Mouse (Mus musculus) hindbrain, embryonic 16.5 days (tissue): ENCODE measurements at regions not wholly inside any gene's neighbourhood (a gene's known extent, or its start where the extent isn't known, plus 50 kb on each side); places are given as distances from the start of the nearest gene placed in this dataset.

ENCODE experiments used
- ATAC-seq: fragments of 200-750 bp; cut with Nextera tagmentation; 2 replicates; pipeline ENCODE4 v1.8.0; 2017; ENCODE audit warnings: moderate TSS enrichment, moderate library complexity
- H3K27ac ChIP-seq: fragments of 300-500 bp; sonication (generic); 2 replicates; pipeline ENCODE4 v1.5.1; 2014; ENCODE audit warnings: low read depth, mild to moderate bottlenecking, control low read depth, low read length, moderate library complexity
- H3K27me3 ChIP-seq: fragments of 300-500 bp; sonication (generic); replicated peaks from 2 replicates; pipeline ENCODE4 v1.6.1; 2014; ENCODE audit warnings: low read length; ENCODE audit not compliant: control insufficient read depth, insufficient read depth
- H3K36me3 ChIP-seq: fragments of 300-500 bp; sonication (generic); 2 replicates; pipeline ENCODE4 v1.6.1; 2014; ENCODE audit warnings: mild to moderate bottlenecking, low read length, moderate library complexity, mixed read lengths; ENCODE audit not compliant: control insufficient read depth, insufficient read depth
- H3K4me1 ChIP-seq: fragments of 300-500 bp; sonication (generic); 2 replicates; pipeline ENCODE4 v1.6.1; 2014; ENCODE audit warnings: low read depth, low read length; ENCODE audit not compliant: control insufficient read depth, insufficient read depth
- H3K4me2 ChIP-seq: fragments of 300-500 bp; sonication (generic); 2 replicates; pipeline ENCODE4 v1.6.1; 2014; ENCODE audit warnings: mild to moderate bottlenecking, low read length, control low read depth, moderate library complexity
- H3K4me3 ChIP-seq: fragments of 300-500 bp; sonication (generic); 2 replicates; pipeline ENCODE4 v1.5.1; 2014; ENCODE audit warnings: mild to moderate bottlenecking, low read length, control low read depth, moderate library complexity
- H3K9ac ChIP-seq: fragments of 300-500 bp; sonication (generic); 2 replicates; pipeline ENCODE4 v1.6.1; 2014; ENCODE audit warnings: low read depth, mild to moderate bottlenecking, control low read depth, low read length, moderate library complexity
- H3K9me3 ChIP-seq: fragments of 300-500 bp; sonication (generic); 2 replicates; pipeline ENCODE4 v1.6.1; 2014; ENCODE audit warnings: mild to moderate bottlenecking, low read length, moderate library complexity; ENCODE audit not compliant: control insufficient read depth
- WGBS: fragments of 180-500 bp; shearing (Covaris S2); extraction: QIAGEN DNeasy Blood & Tissue Kit; methylation state at CpG from one replicate; pipeline ENCODE4 v1.1.7; 2014; 5-methylcytosine and 5-hydroxymethylcytosine counted together

DNA sequence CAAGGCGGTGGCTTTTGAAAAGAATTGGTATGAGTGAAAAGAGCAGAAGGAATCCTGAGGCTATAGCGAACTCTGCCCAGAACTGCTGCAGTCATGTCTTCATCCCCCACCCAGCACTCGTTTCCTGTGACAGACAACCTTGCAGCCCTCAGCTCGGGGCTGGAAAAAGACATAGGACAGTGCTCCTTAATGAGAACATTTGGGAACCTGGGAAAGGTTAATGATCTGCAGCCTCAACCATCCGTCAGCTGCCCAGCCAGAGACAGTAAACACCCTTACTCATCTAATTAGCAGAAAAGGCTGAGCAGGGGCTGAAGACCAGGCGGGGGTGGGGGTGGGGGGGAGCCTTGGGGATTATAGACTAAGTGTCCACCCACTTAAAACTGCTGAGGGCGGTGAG is 76.3 kb upstream of the Arhgap36 start:
- Histone ChIP-seq H3K27ac (no peak overlapping the region), H3K9me3 (no peaks in the 10 kb centered on the region), H3K9ac (no peak overlapping the region), H3K36me3 (no peaks in the 10 kb centered on the region), H3K4me2 (no peak overlapping the region), H3K4me3 (no peak overlapping the region), H3K4me1 (no peaks in the 10 kb centered on the region), H3K27me3 (no peaks in the 10 kb centered on the region)
- ATAC-seq = no peak
- 45% methylated on average over 7 of the region's 7 CpGs for WGBS

DNA sequence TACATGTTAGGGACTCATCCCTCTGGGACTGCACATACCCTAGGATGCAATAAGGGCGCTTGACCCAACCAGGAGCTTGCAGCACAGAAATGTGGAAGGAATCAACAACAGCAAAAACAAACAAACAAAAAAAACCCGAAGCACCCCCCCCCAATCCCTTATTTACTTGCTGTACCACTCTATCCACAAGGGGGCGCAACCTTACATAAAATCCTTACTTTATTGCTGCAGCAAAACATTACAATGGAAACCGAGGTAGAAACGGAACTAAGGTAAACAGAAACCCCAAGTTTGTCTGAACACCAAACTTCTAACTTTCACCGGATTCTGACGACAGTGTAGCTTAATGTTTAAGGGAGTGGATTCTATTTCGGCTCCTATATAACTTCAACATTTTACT is 86.7 kb upstream of the Arhgap36 start:
- Histone ChIP-seq H3K4me1 (no peaks in the 10 kb centered on the region), H3K27me3 (no peaks in the 10 kb centered on the region), H3K9me3 (no peaks in the 10 kb centered on the region), H3K4me3 (no peak overlapping the region; the same call in 1 of the 2 replicates), H3K36me3 (no peaks in the 10 kb centered on the region), H3K4me2 (no peak overlapping the region), H3K9ac (no peak overlapping the region), H3K27ac (no peak overlapping the region)
- 21% methylated on average over 8 of the region's 8 CpGs for WGBS
- no peak for ATAC-seq

DNA sequence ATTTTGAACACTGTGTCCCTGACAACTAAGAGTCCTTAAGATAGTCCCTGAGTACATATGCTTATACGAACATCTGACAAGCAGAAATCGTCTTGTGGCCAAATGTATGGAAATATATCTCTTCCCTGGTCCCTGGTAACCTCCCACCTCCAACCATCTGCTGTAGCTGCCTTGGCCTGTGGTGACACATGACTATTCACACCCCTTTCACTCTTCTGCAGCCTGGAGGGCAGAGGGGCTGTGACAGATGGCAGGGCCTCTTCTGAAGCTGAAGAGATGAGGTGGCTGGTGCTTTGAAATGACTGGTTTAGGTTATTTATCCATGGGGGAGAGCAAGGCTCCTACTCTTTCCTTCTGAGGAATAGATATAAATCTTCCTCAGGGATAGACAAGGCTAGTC is 82.3 kb upstream of the Enox2 start:
- Histone ChIP-seq H3K4me2 (no peak overlapping the region), H3K4me3 (no peak overlapping the region), H3K4me1 (no peaks in the 10 kb centered on the region), H3K9ac (no peak overlapping the region), H3K9me3 (no peaks in the 10 kb centered on the region), H3K27ac (no peak overlapping the region), H3K36me3 (no peaks in the 10 kb centered on the region), H3K27me3 (no peaks in the 10 kb centered on the region)
- ATAC-seq = peak; percentile 77
- WGBS = 82% methylated on average over 2 of the region's 2 CpGs

DNA sequence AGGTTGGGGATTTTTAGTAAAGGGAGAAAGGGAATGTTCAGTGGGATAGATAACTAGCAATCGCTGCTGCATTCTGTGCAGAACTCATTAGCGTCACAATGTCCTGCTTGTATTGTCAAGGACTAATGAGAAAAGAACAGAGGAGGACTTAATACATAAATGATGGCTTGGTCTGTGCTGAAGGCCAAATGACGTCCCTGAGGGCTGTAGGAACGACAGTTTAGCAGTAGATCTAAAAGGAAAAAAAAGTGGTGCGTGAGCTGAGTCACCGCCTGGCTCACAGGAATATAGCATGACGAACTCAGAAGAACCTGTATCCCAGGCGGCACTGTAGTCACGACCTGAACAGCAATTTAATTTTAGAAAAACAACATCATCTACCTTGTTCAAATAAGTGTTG is 81.3 kb upstream of the Enox2 start:
- H3K4me3 ChIP-seq = no peak overlapping the region
- no peak overlapping the region for H3K9ac ChIP-seq
- H3K27me3 ChIP-seq = no peaks in the 10 kb centered on the region
- no peak for ATAC-seq
- WGBS = 50% methylated on average over 9 of the region's 9 CpGs
- H3K9me3 ChIP-seq = no peaks in the 10 kb centered on the region
- no peak overlapping the region for H3K27ac ChIP-seq
- no peaks in the 10 kb centered on the region for H3K4me1 ChIP-seq
- no peaks in the 10 kb centered on the region for H3K36me3 ChIP-seq
- no peak overlapping the region for H3K4me2 ChIP-seq

DNA sequence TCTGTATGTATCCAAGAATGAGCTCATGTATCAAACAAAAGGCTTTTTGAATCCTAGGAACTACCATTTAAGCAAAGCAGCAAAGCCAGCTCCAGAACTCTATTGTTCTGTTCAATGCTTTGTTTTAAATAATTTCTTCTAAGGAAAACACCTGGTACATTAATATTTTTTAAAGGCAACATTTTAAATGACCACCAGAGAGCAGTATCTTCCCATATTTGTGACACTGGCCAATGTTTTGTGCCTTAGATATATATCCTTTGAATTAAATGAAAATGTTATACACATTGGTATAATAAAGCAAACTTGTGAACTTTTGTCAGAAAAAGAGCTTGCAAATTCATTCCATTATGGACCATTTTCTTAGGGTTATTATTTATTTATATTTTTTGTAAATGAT is 58.4 kb upstream of the Enox2 start:
- Histone ChIP-seq H3K27ac (no peak overlapping the region), H3K27me3 (no peaks in the 10 kb centered on the region), H3K9me3 (no peaks in the 10 kb centered on the region), H3K9ac (no peak overlapping the region), H3K4me3 (no peak overlapping the region), H3K4me2 (no peak overlapping the region), H3K4me1 (no peaks in the 10 kb centered on the region), H3K36me3 (no peaks in the 10 kb centered on the region)
- no peak for ATAC-seq
